Mouse (Mus musculus) mouse trophoblast stem cell (cell line): ENCODE data around the gene Tnn.

Experiments used
- in situ Hi-C, 2 experiments: fragments of 300-500 bp; cut with MseI, MboI; formaldehyde crosslinking; loops; 2 replicates in 1 of 2; 3 replicates in 1 of 2; pipeline ENCODE4 v1.15.1; 2025

Tnn gene

DNA sequence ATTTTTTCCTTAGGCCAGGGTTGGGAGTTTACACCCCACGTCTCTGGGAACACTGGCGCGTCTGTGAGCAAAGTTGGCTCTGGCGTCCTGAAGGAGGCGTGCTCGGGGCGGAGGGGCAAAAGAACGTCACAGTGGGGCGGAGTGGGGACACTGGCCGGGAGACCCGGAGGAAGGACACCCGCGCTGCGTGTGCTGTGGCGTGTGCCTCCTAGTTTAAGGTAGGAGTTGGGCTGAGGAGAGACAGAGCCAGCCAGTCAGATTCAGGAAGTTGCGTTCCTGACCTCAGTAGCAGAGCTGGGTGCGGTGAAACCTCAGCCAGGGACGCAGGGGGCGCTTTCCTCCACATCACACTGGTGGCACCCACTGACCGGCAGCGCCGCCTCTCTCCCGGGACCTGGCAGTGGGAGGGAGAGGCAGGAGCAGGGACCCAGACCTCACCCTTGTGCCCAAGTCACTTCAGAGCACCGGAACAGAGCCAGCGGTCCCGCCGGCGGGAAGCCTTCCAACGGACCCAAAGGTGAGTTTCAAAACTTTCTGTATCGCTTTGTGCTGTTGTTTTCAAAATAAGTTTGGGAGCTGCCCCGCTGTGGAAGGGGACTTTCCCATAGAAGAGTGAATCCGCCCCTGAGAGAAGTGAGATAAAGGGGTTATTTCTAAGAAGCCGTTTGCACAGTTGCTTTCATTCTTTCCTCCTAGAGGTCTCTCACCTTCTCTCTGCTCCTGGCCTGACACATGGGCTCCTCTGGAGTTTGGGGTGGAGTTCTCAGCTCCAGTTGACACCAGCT, 109.0 kb downstream of the Tnn start, which contains the start of gene 4930523C07Rik:
Gene 4930523C07Rik (plus strand): TSS at position 146 of the 785 bp plus-strand sequence.
- in situ Hi-C loops = no loop called here

DNA sequence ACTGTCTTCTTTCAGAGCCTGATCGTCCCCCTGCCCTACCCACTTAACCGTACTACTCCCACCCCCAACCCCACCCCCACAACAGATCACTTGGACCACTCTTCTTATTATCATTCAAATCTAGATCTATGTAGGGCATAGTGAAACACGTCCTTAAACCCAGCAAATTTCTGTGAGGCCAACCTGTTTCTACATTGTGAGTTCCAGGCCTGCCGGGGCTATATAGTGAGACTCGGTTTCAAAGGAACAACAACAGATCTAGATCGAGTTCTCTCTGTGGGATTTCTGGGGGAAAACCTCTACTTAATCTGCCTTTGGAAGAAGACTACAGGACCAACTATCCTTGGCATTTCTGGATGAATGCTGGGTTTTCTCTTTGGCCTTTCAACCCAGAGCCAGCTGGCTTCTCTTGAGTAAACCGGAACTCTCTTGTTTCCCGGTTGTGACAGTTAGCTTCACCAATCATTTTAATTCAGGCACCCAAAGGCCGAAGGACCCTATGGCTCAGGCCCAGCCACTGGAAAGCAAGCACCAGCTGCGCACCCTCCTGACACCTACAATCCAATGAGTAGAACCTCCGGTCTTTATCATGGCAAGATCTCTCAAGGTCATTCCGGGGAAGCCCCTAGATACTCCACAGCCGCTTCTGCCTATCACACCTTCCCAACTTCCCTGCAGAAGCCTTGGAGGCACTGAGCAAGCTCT, 110.0 kb downstream of the Tnn start:
- in situ Hi-C loops = no loop called here

DNA sequence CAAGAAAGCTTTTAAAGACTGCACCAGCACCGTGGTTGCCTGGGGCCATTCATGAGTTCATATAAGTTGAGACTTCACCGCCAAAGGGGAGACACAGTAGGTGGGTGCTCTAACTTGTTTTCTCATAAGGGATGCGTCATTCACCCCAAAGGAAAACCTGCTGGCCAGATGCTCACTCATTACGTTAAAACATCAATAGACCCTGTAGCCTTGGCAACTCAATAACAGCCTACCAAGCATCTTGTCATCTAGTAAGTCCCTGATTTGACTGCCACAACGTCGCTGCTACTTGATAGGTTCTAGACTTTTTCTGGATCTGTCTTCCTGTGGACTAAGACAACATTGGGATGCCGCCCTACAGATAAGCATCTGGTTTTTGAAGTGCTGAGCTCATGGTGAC, 111.0 kb downstream of the Tnn start:
- in situ Hi-C loops = no loop called here

DNA sequence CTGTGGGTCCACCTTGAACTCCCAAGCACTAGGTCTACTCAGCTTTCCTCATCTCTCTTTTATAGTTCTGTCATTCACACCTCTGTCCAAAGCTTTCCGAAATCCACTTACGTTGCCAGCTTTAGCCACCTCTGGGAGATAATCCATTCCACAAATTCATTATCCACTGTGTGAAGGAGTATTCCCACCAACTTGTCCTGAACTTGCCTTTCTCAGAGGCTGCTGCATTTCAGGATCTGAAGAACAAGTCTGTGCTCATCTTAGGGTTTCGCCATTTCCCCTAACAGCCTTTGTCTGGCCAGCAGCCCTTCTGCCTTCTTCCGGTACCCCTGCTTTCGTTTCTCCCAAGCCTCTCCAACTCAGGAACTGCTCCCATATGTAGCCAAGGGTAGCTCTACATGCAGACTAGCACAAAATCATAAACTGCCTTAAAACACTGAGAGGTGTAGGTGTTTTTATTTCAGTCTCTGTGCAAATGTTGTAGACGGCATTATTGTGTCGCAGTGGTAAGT, 112.1 kb downstream of the Tnn start:
- in situ Hi-C loops = no loop called here

DNA sequence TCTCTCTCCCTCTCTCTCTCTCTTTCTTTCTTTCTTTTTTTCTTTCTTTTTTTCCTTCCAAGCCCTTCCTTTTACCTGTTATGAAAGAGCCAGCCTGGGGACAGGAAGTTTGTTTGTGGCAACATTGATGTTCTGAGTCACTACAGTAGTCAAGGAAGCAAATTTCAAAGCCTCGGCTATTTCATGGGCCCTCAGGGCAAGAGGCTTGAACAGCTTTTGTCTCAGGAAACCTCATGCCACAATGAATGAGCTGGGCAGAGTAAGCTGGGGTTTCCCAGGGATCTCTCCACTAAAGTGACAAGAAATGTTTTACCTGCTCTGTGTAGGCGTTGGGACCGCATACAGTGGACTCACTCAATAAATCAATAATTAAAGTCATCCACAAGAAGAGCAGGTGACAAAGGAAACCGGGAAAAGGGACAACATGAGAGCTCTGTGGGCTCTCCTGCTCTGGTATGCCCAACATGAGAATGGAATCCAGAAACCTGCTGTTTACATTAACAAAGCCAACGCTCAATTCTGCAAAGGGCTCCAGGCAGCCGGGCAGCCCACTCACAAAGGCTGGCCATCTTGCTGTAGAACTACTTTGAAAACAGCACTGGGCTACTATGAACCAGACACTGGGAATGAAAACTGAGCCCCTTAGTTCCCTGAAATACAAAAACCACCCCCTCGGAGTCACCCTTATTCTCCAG, 113.3 kb downstream of the Tnn start:
- in situ Hi-C loops = no loop called here

DNA sequence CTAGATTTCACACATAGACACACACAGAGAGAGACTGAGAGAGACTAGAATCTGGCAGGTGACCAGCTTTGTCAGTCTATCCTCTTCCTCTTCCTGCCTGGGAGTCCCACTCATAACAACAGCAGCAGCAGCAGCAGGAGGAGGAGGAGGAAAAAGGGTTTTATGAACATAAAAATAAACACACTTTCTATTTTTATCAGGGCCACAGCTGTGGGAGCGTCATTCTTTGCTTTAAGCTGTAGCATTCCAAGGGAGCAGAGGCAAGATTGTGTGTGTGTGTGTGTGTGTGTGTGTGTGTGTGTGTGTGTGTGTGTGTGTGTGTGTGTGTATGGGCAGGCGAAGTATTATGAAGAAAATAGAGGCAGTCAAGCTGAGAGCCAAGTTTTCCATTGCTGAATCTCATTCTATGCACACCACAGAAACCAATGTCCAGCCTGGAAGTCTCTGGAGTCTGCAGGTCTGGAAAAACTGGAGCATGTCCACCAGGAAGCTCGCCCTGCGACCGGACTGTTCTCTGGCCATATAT, 116.3 kb downstream of the Tnn start:
- in situ Hi-C loops = no loop called here

DNA sequence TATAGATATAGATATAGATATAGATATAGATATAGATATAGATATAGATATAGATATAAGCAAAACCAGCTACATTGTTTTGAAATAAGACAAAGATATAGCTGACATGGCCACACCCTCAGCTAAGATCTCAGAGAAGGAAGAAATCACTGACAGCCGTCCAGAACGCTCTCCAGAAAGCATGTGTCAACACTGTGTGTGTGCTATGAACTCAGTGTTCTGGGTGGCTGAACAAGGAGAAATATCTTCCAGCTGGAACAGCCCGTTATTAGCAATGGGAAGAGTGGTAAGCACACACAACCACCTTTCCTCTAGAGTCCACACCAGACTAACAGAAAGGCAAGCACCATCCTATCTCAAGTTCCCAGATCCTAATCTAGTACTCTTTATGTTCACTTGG, 117.8 kb downstream of the Tnn start:
- in situ Hi-C loops = no loop called here
